8 mouse cellular contexts compared by ENCODE assay signal in genomic region chr8:57511316-57512118, GRCm38 (mm10). TPM values are rescaled to one million over a fixed set of nuclear protein-coding genes. Genes with fewer than 3 reads are reported as not detected.
DNase-seq lines count a peak whose midpoint lies in the region; ATAC-seq lines count a peak whose summit lies in the region.

TSS of gene Hmgb2 (plus strand) at chr8:57511907.

- peak; percentile 90 for ATAC-seq in megakaryocyte progenitor cell, adult 5-6 weeks (replicated peaks; ENCODE audit: poor library complexity)

- DNase-seq in adipocyte (ENCODE audit: low spot score) = peak; percentile 99
- DNase-seq in embryo, embryonic 10 days (ENCODE audit: low spot score) = peak; percentile 99
- DNase-seq in gastrocnemius, postnatal 10 days = peak; percentile 99
- peak; percentile 99 for DNase-seq in induced T-regulatory cell, adult 2 months (ENCODE audit: low read depth)
- peak; percentile 99 for DNase-seq in left cerebral cortex, adult 9 months (ENCODE audit: low spot score in 2 of 2)
- peak; percentile 99 for DNase-seq in right cerebral cortex, postnatal 14 days
- DNase-seq in urinary bladder, postnatal 36 days (ENCODE audit: low spot score in 2 of 2) = peak; percentile 100

RNA-seq across cellular contexts. Expression of gene Hmgb2, which starts in this region (rescaled TPM):
- total RNA-seq in gastrocnemius, postnatal 10 days (2021) = 10 to 100 TPM; 47.8 to 57.6 TPM
- 432 and 457 TPM in 2 replicates for total RNA-seq in megakaryocyte progenitor cell, adult 5-6 weeks (2015)
- total RNA-seq in megakaryocyte progenitor cell, adult 5-6 weeks (2017) = 491 and 530 TPM in 2 replicates

Comparison
In these comparisons a context has a peak if more than half of its experiments do, and no peak if none do; other contexts are left out.
1. Peak in every context shown above with its lines: DNase-seq and ATAC-seq.
2. RNA of gene Hmgb2 (total RNA-seq): 432 to 530 TPM in megakaryocyte progenitor cell, adult 5-6 weeks; 47.8 to 57.6 TPM in gastrocnemius, postnatal 10 days; every median in the first group is over 4 times any median in the second.